Mouse (Mus musculus): Measurements from ENCODE around the gene Tcte1.

GRCm38 (mm10) chr17:45569999-45570398 is 46.8 kb downstream of the Tcte1 start:
- TF ChIP-seq GATA1 (IDR thresholded peaks at IDR 0.05; ENCODE audit: low read length) (no peak), TAL1 (IDR thresholded peaks at IDR 0.05; ENCODE audit: low read length) (no peak)
